Mouse (Mus musculus) right cerebral cortex, postnatal 10 days (tissue): ENCODE results near the gene Src.
"Not testable (repeated sequence)": the region's sequence is repeated elsewhere in the genome, so short reads cannot be mapped to it uniquely, and the experiment has no call there.

Experiments used
- DNase-seq, 2 experiments: peaks; one replicate each; pipeline ENCODE4 v3.0.0; 2021; ENCODE audit warnings: low spot score in 2 of 2

Src gene

GRCm38 (mm10) chr2:157475437-157476379 is 57.5 kb downstream of the Src start:
- no peak for DNase-seq

GRCm38 (mm10) chr2:157478651-157479050 is 60.4 kb downstream of the Src start:
- peak in 1 of 2 experiments; percentile 68 for DNase-seq

GRCm38 (mm10) chr2:157479858-157480568 is 61.8 kb downstream of the Src start:
- DNase-seq, result peak in 1 of 2 experiments; percentile 58

GRCm38 (mm10) chr2:157482729-157483128 is 64.5 kb downstream of the Src start:
- peak in 1 of 2 experiments; percentile 33 for DNase-seq

- not testable (repeated sequence) for DNase-seq
Observed at GRCm38 (mm10) chr2:157486559-157486958, 68.3 kb downstream of the Src start.

GRCm38 (mm10) chr2:157486981-157487656 is 68.9 kb downstream of the Src start:
- DNase-seq, result no peak

GRCm38 (mm10) chr2:157487733-157488175 is 69.5 kb downstream of the Src start:
- DNase-seq, result no peak

GRCm38 (mm10) chr2:157493240-157493639 is 75.0 kb downstream of the Src start:
- DNase-seq, result peak; percentile 82 to 88

- DNase-seq, result no peak
Observed at GRCm38 (mm10) chr2:157498529-157498928, 80.3 kb downstream of the Src start.

- DNase-seq, result no peak
Observed at GRCm38 (mm10) chr2:157500364-157500763, 82.1 kb downstream of the Src start.

GRCm38 (mm10) chr2:157501324-157501723 is 83.1 kb downstream of the Src start:
- DNase-seq, result no peak

- DNase-seq, result peak; percentile 87 to 88
Observed at GRCm38 (mm10) chr2:157506779-157507178, 88.5 kb downstream of the Src start.

GRCm38 (mm10) chr2:157509182-157509581 is 90.9 kb downstream of the Src start:
- no peak for DNase-seq

GRCm38 (mm10) chr2:157510031-157510430 is 91.8 kb downstream of the Src start:
- no peak for DNase-seq

- DNase-seq, result no peak
Observed at GRCm38 (mm10) chr2:157512859-157513258, 94.6 kb downstream of the Src start.

GRCm38 (mm10) chr2:157513737-157514208 is 95.5 kb downstream of the Src start:
- no peak for DNase-seq

GRCm38 (mm10) chr2:157514353-157514752 is 96.1 kb downstream of the Src start:
- no peak for DNase-seq

- no peak for DNase-seq
Observed at GRCm38 (mm10) chr2:157517526-157517925, 99.3 kb downstream of the Src start.

GRCm38 (mm10) chr2:157518451-157518850 is 100.2 kb downstream of the Src start:
- DNase-seq, result no peak

GRCm38 (mm10) chr2:157519452-157519851 is 101.2 kb downstream of the Src start:
- no peak for DNase-seq

- peak; percentile 74 to 91 for DNase-seq
Observed at GRCm38 (mm10) chr2:157520496-157520895, 102.3 kb downstream of the Src start.
